Mouse (Mus musculus) cerebellum, postnatal 4 days (tissue): ENCODE results near the gene Il9r.
A peak's percentile ranks its signal among the peaks of the same experiment; 100 is the strongest.
"Not testable (repeated sequence)": the region's sequence is repeated elsewhere in the genome, so short reads cannot be mapped to it uniquely, and the experiment has no call there.

Source experiments
- DNase-seq, 2 experiments: peaks; one replicate each; pipeline ENCODE4 v3.0.0; 2022; ENCODE audit warnings: low spot score in 2 of 2, mixed read lengths in 1 of 2

Il9r gene

DNA sequence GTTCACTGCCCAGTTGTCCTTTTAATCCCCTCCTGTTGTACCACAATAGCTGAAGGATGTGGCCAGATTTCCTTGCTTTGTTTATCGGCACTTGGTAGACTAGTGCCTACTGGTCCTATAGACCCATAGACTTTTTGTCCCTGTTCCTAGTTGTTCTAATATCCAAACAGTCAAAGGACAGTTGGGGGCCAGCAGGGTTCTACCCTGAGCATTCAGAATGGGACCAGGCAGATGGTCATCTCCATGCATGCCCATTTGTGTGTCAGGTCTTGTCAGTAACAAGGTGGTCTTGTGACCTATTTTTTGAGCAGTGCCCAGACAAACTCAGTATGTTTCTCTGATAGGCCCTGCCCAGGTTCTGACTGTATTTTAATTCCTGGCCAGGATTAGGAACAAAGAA is 27.0 kb upstream of the Il9r start:
- no peak for DNase-seq

DNA sequence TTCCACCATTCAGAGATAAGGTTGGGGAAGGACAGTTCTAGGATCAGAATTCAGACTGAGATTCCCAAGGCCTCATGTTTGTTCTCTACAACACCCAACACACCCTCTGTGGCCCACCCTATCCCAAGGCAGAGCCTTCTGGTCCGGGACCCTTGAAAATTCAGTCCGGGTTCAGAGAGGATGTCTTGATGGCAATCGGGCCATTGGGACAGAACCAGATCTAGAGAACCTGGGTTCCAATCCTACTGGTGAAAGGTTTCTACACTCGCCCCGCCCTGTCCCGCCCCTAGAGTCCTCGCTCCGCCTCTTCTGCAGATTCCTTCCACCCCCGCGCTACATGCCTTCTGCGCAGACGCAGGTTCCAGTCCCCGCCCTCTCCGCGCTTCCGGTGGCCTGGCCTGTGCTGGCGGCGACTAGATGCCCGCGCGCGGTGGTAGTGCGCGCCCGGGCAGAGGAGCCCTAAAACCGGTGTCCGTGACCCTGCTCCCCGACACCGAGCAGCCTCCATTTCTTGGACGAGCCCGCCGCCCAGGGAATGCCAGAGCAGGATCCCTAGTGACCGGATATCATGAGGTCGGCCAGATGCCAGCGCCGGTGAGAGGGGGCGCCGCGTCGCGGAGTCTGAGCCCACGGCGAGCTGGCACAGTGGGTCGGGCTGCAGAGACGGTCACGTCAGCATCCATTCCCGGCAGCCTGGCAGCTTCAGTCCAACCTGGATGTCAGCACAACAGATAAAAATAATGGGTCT is 26.2 kb upstream of the Il9r start, which contains the start of gene Mpg:
TSS of gene Mpg (plus strand) at position 382 of the 748 bp plus-strand sequence.
- DNase-seq: peak; percentile 49 to 84

DNA sequence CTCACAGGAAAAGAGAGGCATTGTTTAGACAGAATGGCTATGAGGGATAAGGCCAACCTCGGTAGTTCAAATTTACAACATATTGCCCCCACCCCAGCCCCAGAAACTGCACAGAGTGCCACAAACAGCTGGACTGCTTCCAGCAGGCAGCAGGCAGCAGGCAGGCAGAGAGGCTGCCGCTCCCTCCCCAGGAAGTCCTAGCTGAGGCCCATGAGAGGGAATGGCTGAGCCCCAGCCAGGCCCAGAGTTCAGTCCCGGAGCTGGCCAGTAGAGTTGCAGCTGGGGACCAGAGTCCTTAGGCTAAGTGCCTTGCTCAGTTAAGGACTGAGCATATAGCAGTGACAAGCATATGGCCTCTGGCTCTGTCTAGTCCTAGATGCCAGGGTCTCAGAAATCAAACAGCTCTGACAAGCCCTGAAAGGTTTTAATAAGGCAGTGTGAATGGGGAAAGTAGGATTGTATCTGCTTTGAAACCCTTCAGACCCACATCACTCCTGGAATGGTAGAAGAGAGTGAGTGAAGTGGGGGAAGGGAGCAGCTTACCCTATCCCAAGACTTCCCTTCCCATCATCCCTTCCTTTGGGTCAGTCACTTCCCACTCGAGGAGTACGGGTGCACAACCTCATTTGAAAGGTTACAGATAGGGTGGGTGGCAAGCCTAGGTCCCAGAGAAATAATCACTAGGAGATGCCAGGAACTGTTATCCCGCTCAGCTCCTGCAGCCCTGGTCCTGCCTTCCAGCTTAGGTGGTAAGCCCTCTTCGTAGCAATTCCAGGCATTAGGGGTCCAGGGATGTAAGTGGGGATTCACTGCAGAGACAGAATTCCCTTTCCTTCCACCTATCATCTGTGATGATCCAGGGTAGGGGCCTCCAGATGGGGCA is 25.4 kb upstream of the Il9r start:
- DNase-seq: no peak

DNA sequence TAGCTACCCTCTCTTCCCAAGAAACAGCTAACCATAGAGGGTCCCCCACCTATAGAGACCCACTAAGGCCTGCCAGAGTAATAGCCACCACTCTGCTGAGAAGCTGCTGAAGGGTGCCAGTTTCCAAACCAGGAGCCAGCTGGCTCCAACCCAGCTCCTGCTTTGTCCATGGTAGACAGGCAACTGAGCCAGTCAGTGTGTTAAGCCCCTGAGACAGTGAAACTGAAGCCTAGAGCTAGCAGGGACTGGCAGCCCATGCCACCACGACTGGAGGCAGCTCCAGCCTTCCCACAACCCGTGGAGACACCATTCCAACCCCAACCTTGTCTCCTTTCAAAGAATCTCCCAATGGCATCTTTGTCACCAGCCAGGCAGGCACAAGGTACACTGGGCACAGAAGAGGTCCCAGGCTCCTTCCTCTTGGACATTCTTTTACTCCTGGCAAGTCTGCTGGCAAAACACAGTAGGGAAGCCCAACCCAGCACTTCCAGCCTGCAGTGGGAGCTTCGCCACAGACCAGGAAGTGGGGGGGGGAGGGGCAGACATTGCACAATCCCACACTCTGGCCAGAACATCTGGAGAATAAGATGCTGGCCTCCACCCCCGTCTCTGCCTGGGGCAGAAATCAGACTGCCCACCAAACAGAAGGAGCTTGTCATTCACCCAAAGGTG is 24.5 kb upstream of the Il9r start:
- DNase-seq: peak in 1 of 2 experiments; percentile 65

DNA sequence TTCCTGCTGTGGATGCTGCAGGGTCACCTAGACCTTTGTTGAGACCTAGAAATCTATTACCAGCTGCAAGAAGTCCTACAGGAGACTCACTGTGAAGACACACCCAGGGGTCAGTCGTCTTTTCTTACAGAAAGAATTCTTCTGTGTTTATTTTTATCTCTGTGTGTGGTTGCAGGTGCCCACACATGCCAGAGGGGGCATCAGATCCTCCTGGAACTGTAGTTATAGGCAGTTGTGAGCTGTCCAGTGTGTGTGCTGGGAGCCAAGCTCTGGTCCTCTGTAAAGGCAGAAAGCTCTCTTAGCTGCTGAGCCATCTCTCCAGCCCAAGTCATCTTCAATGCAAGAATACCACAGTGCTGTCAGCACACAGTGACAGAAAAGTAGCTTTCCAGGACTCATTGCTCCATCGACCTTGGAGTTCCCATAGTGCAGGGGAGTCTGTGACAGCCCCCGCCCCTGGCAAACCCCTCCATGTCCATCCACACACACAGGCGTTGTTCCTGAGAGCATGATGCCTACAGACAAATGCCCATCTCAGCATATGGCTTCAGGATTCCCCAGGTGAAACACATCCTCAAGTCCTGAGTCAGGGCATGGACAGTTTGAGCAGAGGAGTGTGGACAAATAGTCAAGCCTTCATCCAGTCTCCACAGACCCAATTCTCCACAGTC is 23.4 kb upstream of the Il9r start:
- no peak for DNase-seq

DNA sequence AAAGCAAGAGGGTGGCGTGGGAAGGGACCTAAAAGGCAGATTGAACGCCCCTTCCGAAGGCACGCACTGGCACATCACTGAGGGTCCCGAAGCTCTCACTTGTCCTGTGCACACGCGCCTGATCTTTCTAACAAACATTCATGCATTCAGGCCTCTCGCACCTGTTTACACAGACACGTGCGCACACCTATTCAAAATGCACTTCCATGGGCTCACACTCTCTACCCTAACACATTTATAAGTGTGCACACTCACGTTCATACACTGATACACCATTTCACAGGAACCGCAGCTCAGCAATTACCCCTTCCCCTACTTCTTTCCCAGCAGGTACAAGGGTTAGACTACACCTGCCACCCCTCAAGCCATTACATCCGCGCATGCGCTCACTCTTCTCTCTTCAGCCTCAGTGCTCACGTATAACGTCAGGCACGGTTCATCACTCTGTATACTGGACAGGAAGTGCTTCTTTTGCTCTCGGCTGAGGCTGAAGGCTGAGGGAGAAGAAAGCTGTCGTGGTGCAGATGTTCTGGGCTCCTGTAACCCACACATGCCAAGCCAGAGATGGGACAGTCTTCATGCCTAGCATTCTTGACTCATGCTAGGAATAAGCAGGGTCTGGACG is 22.6 kb upstream of the Il9r start:
- no peak for DNase-seq

DNA sequence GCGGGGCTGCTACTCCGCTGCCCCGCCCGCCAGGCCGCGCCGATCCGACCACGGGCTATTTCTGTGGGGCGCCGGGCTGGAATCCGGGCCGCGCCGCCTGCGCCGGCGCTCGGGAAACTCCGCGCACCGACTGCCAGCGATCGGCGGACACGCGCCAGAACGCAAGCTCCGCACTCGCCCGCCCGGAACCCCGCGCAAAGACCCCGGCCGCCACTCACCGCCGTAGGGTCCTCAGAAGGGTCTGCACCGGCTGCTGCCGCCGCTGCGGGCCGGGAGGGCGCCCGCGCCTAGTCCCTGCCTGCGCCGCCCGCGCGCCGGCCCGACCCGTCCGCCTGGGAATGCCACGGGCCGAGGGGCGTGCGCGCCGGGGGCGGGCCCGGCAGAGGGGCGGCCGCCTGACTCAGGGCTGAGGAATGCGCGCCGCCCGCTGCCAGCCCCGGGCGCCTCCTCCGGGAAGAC is 21.9 kb upstream of the Il9r start, which contains the start of gene Rhbdf1:
TSS of gene Rhbdf1 (minus strand) at position 350 of the 459 bp plus-strand sequence.
- DNase-seq: no peak

DNA sequence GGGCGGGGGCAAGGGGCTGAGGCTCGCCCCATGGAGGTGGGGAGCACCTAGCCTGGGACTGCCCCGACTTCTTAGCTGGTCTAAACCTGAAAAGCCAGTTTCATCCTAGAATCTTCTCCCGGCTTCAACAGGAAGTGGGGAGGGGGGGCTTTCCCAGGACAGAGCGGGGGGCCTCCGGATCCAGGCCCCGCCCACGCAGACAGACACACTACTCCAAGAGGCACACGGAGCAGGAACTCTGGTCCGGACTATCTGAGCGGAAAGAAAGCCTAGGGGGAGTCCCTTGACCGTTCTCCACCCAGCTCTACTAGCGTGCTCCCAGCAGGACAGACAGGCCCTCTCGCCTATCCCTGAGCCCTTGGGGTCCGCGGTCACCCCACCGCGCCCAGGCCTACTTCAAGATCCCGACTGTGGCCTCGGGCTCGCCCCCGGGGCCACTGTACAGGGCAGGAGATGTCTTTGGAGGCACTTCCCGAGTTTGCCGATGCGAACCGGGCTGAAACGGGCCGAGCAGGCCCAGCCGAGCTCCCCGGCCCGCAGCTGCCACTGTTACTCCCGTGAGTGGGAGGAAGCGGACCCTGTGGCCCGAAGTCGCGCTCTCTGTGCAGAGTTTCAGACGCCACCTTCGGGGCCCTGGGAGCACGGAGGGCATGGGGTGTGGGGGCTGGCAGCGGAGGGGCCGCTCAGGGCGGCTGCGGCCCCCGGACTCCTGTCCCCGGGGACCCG is 21.3 kb upstream of the Il9r start:
- DNase-seq: no peak

DNA sequence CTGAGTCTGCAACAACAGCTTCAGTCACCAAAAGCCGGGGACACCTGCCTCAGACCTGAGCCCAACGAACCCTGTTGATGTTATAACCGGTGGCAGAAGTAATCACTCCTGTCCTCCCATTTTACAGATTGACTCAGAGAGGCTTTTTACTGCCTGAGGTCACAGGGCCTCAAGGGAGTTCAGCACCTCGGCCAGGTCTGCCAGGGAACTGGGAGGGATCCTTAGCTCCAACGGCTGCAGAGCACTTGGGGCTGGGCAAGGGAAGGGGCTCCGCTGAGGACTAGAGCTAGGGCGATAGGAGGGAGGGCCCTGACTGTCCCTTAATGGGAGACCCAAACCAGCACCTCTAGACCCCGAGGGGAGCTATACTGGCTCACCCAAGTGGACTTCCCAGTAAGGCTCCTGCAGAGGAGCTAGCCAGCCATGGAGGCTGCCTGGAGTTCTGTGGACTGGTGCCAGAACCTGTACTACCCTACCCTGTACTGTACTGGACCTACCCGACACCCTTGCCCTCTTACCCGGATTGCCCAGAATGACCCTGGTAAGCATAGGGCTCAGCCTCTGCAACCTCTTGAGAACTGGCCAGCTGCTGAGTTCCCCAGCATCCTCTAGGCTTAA is 20.6 kb upstream of the Il9r start:
- no peak for DNase-seq

DNA sequence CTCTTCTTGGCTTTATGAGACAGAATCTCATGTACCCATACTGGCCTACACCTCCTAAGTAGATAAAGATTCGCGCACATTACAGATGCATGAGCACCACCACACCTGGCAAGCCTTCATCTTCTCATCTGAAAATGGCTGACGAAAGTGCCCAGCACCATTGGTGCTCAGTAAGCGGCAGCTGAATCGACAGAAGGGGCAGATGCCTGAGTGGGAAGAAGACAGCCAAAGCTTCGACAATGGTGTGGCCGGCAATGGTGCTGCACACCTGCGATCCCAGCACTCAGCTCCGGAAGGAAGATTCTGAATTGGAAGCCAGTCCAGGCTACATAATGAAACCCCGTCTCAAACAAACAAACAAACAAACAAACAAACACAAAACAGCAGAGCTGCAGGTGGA is 19.2 kb upstream of the Il9r start:
- no peak for DNase-seq

DNA sequence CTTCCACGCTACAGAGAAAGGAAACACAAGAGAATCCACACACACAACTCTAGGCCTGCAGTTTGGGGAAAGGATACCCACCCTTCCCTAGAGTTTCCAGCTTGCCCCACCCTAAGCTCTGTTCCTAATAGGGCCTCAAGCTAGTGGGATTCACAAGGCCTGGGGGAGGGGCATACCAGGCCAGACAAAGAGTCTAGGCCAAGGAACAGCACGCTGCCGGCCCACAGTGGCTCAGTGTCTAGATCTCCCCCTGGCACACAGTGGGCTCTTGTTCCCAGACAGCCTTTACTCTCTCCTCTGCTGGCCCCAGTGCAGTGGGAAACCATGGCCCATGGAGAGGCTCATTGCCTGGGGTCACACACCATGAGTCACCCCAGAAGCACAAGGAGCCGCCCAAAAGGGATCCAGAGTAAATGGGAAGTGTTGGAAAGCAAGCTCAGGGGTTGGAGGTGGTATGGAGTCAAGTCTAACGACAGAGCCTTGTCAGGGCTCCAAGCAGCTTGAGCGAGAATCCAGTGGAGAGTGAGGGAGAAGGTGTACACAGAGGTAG is 18.5 kb upstream of the Il9r start:
- no peak for DNase-seq

DNA sequence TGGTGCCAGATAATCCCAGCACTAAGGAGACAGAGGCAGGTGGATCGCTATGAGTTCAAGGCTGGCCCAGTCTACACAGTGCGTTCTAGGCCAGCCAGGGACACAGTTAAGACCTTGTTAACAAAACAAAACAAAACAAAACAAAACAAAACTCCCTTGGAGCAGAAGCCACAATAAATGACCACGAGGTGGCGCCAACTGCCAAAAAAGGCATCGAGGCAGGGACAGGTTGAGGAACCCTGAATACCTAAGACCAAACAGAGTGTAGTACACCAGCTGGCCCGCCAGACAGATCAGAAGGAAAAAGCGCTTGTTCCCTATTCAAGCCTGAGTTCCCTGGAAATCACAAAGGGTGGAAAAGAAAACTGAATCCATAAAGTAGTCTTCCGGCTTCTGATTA is 16.8 kb upstream of the Il9r start:
- peak; percentile 56 to 75 for DNase-seq

DNA sequence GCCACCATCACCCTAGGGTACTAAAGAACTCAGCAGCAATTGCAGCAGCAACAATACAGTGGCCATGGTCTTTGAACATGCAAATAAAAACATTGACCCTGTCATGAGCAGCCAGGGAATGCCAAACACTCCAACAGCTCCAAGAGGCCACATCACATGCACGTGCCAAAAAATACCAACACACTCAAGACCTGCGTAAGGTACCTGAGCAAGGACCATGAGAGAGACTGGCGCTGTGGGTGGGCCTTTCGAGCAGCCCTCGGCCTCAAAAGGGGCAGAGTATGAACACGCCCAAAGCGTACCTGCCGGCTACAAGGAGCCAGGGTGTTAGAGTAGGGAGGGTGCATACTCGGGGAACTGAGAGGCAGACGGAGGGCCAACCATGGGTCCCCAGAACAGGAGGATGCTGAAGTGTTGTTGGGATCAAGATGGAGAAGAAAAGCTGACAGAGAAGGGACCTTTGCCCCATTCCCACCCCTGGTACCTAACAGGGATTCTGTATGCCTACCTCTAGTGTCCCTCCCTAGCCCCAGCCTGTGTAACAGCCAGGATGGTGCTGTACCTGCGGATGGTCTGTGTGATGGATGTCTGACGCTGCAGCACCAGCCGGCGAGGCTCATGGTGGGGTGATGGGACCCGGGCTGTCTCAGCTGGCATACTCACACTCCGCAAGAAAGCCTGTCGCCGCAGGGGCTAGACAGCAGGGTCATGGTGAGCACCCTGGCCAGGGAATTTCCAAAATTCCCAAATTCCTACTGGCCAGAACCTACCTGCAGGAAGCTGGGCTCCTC is 15.5 kb upstream of the Il9r start:
- no peak for DNase-seq

DNA sequence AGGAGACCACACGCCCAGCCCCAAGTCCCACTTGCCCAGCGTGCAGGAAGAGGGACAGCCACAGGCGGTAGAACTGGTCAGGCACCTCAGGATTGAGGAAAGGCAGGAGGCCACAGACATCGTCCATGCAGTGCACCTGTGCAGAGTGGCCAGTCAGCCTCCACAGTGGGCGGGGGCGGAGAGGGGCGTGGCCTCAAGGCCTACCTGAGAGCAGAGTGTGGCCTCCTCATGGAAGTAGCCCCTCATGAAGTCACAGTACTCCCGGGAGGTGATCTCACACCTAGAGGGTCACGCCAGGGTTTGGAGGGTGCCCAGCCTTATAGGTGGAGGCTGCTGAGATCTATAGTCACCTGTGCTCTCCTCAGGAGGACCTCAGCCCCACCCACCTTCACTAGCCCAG is 10.5 kb upstream of the Il9r start:
- no peak for DNase-seq

DNA sequence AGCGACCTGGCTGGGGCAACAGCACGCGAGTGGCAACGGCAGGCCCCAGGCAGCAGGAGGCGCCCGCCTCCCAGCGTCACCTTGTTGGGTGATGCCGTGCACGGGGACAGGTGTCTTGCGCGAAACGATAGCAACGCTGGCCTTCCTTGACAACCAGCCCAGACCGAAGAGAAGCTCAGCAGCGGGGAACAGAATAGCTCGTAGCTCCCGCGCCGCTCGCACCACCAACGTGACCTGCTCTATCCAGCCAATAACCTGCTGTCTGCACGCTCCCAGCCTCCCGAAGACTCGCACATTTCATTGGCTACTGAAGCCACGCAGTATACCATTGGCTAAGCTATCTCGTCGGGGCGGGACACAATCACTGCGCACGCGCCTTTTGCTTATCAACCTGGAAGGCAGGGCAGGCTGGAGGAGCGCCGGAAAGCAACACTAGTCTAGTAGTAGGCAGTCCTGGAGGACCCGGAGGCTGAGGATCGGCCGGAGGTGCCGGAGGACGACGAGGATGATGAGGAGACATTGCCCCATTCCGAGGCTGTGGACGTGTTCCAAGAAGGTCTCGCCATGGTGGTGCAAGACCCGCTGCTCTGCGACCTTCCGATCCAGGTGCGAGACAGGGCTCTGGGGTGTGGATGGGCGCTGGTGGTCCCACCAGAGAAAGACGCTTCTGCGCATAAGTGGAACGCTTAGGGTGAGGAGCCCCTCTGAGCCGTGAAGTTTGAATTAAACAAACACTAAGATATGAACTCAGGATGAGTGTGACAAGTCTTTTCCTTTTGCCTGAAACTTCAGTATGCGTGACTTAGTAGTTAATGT is 5.2 kb upstream of the Il9r start, which contains the start of gene Snrnp25:
TSS of gene Snrnp25 (plus strand) at position 358 of the 816 bp plus-strand sequence.
- peak; percentile 89 to 92 for DNase-seq

DNA sequence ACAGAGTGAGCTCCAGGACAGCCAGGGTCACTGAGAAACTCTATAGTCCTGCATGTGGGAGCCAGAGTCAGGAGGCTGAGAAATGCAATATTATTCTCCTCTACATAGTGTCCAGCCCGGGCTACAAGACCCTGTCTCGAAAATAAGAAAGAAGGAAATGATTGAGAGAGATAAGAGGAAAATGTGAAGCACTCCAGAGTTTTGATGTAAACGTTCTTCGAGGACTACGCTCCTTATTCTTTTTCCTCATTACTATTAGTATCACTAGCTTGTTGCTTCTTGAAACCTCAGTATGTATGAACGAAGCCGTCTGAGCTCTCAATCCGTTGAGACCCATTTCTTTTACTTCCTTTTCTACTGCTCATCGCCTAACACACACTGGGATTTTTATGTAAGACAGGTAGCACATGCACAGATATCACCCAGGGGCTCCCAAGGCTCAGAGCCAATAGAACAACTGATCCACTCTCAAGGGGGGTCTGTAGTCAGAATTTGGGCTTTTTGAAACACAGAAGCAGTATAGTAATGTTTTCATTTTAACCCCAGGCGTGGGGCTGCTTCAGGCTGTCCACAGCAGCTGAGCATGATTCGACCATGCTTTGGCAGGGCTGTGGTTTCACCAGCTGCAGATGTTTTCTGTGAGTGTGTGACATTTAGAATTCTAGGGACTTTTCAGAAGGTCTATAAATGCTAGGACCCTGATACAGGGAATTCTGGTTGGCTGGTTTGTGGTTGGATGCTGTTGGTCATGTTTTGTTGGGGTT is 2.0 kb upstream of the Il9r start:
- no peak for DNase-seq

DNA sequence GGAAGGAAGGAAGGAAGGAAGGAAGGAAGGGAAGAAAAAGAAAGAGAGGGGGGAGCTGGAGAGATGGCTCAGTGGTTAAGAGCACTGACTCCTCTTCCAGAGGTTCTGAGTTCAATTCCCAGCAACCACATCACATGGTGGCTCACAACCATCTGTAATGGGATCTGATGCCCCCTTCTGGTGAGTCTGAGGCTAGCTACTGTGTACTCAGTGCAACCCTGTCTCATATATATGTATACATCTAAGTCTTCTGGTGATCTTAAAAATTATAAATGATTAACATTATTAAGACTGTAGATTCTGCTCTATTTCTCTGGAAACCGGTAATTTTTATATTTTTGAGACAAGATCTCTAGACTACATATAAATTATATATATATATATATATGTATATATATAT is 913 bp upstream of the Il9r start:
- DNase-seq: not testable (repeated sequence)
